Mouse (Mus musculus) neural tube, embryonic 14.5 days (tissue): ENCODE results near the gene Fance. TPM values are rescaled to one million over a fixed set of nuclear protein-coding genes. Genes with fewer than 3 reads are reported as not detected.
A peak's percentile ranks its signal among the peaks of the same experiment; 100 is the strongest.

Experiments
- ATAC-seq: fragments of 200-750 bp; cut with Nextera tagmentation; 2 replicates; pipeline ENCODE4 v1.8.0; 2017; ENCODE audit warnings: low read depth, mild to moderate bottlenecking, moderate TSS enrichment, moderate library complexity
- H3K27ac ChIP-seq: fragments of 300-500 bp; sonication (generic); 2 replicates; pipeline ENCODE4 v1.5.1; 2014; ENCODE audit warnings: low read depth, mild to moderate bottlenecking, control low read depth, low read length, moderate library complexity, mixed read lengths
- H3K27me3 ChIP-seq: fragments of 300-500 bp; sonication (generic); 2 replicates; pipeline ENCODE4 v1.6.1; 2014; ENCODE audit warnings: low read length; ENCODE audit not compliant: control insufficient read depth, insufficient read depth
- H3K36me3 ChIP-seq: fragments of 300-500 bp; sonication (generic); 2 replicates; pipeline ENCODE4 v1.6.1; 2014; ENCODE audit warnings: low read length, mixed read lengths; ENCODE audit not compliant: control insufficient read depth, insufficient read depth
- H3K4me1 ChIP-seq: fragments of 300-500 bp; sonication (generic); 2 replicates; pipeline ENCODE4 v1.6.1; 2014; ENCODE audit warnings: low read length; ENCODE audit not compliant: control insufficient read depth, insufficient read depth
- H3K4me2 ChIP-seq: fragments of 300-500 bp; sonication (generic); 2 replicates; pipeline ENCODE4 v1.6.1; 2014; ENCODE audit warnings: mild to moderate bottlenecking, low read depth, low read length, control low read depth
- H3K4me3 ChIP-seq: fragments of 300-500 bp; sonication (generic); 2 replicates; pipeline ENCODE4 v1.5.1; 2014; ENCODE audit warnings: low read depth, low read length, control low read depth, mixed read lengths
- H3K9ac ChIP-seq: fragments of 300-500 bp; sonication (generic); replicated peaks from 2 replicates; pipeline ENCODE4 v1.6.1; 2014; ENCODE audit warnings: low read depth, mild to moderate bottlenecking, control low read depth, low read length, mixed read lengths
- H3K9me3 ChIP-seq: fragments of 300-500 bp; sonication (generic); 2 replicates; pipeline ENCODE4 v1.6.1; 2016; ENCODE audit warnings: low read length; ENCODE audit not compliant: control insufficient read depth
- WGBS: fragments of 180-500 bp; shearing (Covaris S2); extraction: QIAGEN DNeasy Blood & Tissue Kit; methylation state at CpG from one replicate; pipeline ENCODE4 v1.1.7; 2014; 5-methylcytosine and 5-hydroxymethylcytosine counted together
- polyA plus RNA-seq: library from polyadenylated mRNA; unstranded; fragments of >200 nt; fragmentation: Nextera tagmentation; extraction: Ambion mirVana; gene quantifications from 2 replicates; pipeline ENCODE4 v1.2.1, GENCODE M21; 2014

Gene Fance
- polyA plus RNA-seq, 1 experiment from 2014 or later, result 23.5 TPM

GRCm38 (mm10) chr17:28347327-28347726 lies 34.0 kb downstream of the Fance start:
- no peak overlapping the region for H3K4me2 ChIP-seq
- peaks cover 10% of the 10 kb centered on the region for H3K4me1 ChIP-seq
- H3K27me3 ChIP-seq, result peaks cover 15% of the 10 kb centered on the region; the same call in 1 of the 2 replicates
- ATAC-seq, result no peak
- H3K9ac ChIP-seq, result no peak overlapping the region
- H3K9me3 ChIP-seq, result no peaks in the 10 kb centered on the region
- H3K4me3 ChIP-seq, result no peak overlapping the region
- no peaks in the 10 kb centered on the region for H3K36me3 ChIP-seq
- WGBS, result 80% methylated on average over 10 of the region's 10 CpGs
- no peak overlapping the region for H3K27ac ChIP-seq

GRCm38 (mm10) chr17:28348211-28348610 lies 34.9 kb downstream of the Fance start:
- Histone ChIP-seq H3K4me1 (peaks cover 10% of the 10 kb centered on the region), H3K4me3 (no peak overlapping the region), H3K4me2 (no peak overlapping the region), H3K36me3 (no peaks in the 10 kb centered on the region), H3K9me3 (no peaks in the 10 kb centered on the region), H3K27ac (no peak overlapping the region), H3K9ac (no peak overlapping the region), H3K27me3 (peaks cover 15% of the 10 kb centered on the region)
- WGBS, result 53% methylated on average over 6 of the region's 6 CpGs
- ATAC-seq, result no peak

GRCm38 (mm10) chr17:28349264-28349880 lies 36.1 kb downstream of the Fance start:
- Histone ChIP-seq H3K4me1 (peaks cover 10% of the 10 kb centered on the region), H3K9ac (peak overlapping the region; percentile 53), H3K4me3 (peak overlapping the region; percentile 47), H3K9me3 (no peaks in the 10 kb centered on the region), H3K4me2 (peak overlapping the region; percentile 74), H3K36me3 (no peaks in the 10 kb centered on the region), H3K27me3 (peaks cover 15% of the 10 kb centered on the region), H3K27ac (no peak overlapping the region)
- no peak for ATAC-seq
- WGBS, result 9% methylated on average over 13 of the region's 13 CpGs

- peaks cover 15% of the 10 kb centered on the region for H3K27me3 ChIP-seq
- H3K4me3 ChIP-seq, result peak overlapping the region; percentile 47
- H3K4me1 ChIP-seq, result peaks cover 10% of the 10 kb centered on the region
- H3K4me2 ChIP-seq, result peak overlapping the region; percentile 74
- H3K9me3 ChIP-seq, result no peaks in the 10 kb centered on the region
- peak overlapping the region; percentile 53 for H3K9ac ChIP-seq
- H3K27ac ChIP-seq, result no peak overlapping the region
- H3K36me3 ChIP-seq, result no peaks in the 10 kb centered on the region
- ATAC-seq, result peak; percentile 49
- under 1% methylated on average over 45 of the region's 54 CpGs for WGBS
Measured at GRCm38 (mm10) chr17:28349901-28350465, 36.7 kb downstream of the Fance start.

- H3K27me3 ChIP-seq, result peaks cover 11% of the 10 kb centered on the region
- ATAC-seq, result peak; percentile 80
Measured at GRCm38 (mm10) chr17:28350466-28351352, 37.4 kb downstream of the Fance start, which contains the start of gene Tead3. Tead3 (minus strand) TSS chr17:28350817.

GRCm38 (mm10) chr17:28351353-28351890 lies 38.1 kb downstream of the Fance start:
- H3K27me3 ChIP-seq, result peaks cover 11% of the 10 kb centered on the region
- H3K36me3 ChIP-seq, result no peaks in the 10 kb centered on the region
- H3K4me2 ChIP-seq, result peak overlapping the region; percentile 74
- H3K4me1 ChIP-seq, result peaks cover 10% of the 10 kb centered on the region
- peak overlapping the region; percentile 53 for H3K9ac ChIP-seq
- under 1% methylated on average over 29 of the region's 29 CpGs for WGBS
- peak overlapping the region; percentile 47 for H3K4me3 ChIP-seq
- no peak for ATAC-seq
- H3K27ac ChIP-seq, result no peak overlapping the region
- no peaks in the 10 kb centered on the region for H3K9me3 ChIP-seq

More at GRCm38 (mm10) chr17:28350466-28351352, 37.4 kb downstream of the Fance start, which contains the start of gene Tead3:
- peak within 1 kb of the TSS; percentile 53 for H3K9ac ChIP-seq
- no peaks in the 10 kb centered on the region for H3K9me3 ChIP-seq
- H3K36me3 ChIP-seq, result no peaks in the 10 kb centered on the region
- H3K4me3 ChIP-seq, result peak within 1 kb of the TSS; percentile 47
- H3K4me2 ChIP-seq, result peak within 1 kb of the TSS; percentile 74
- peaks cover 10% of the 10 kb centered on the region for H3K4me1 ChIP-seq
- WGBS, result under 1% methylated on average over 42 of the region's 73 CpGs
- 0 out of 2 replicates have a peak within 1 kb of the TSS, but pooled peaks have one; percentile 16 for H3K27ac ChIP-seq

- H3K4me3 ChIP-seq, result no peak overlapping the region
- no peak overlapping the region for H3K4me2 ChIP-seq
- ATAC-seq, result no peak
- H3K27ac ChIP-seq, result no peak overlapping the region
- 10% methylated on average over 11 of the region's 11 CpGs for WGBS
- no peak overlapping the region for H3K9ac ChIP-seq
- H3K36me3 ChIP-seq, result no peaks in the 10 kb centered on the region
- peaks cover 10% of the 10 kb centered on the region for H3K4me1 ChIP-seq
- peaks cover 11% of the 10 kb centered on the region for H3K27me3 ChIP-seq
- H3K9me3 ChIP-seq, result no peaks in the 10 kb centered on the region
Measured at GRCm38 (mm10) chr17:28352018-28352417, 38.7 kb downstream of the Fance start.

GRCm38 (mm10) chr17:28355871-28356270 lies 42.6 kb downstream of the Fance start:
- WGBS, result 91% methylated on average over 12 of the region's 12 CpGs
- Histone ChIP-seq H3K4me3 (no peak overlapping the region), H3K27me3 (peaks cover 19% of the 10 kb centered on the region), H3K36me3 (no peaks in the 10 kb centered on the region), H3K9me3 (no peaks in the 10 kb centered on the region), H3K4me2 (no peak overlapping the region), H3K4me1 (peaks cover 8% of the 10 kb centered on the region), H3K27ac (no peak overlapping the region), H3K9ac (no peak overlapping the region)
- ATAC-seq, result no peak
